Mouse (Mus musculus) heart, embryonic 12.5 days (tissue): ENCODE data around the gene Hspb9. TPM values are rescaled to one million over a fixed set of nuclear protein-coding genes. Genes with fewer than 3 reads are reported as not detected.

Experiments used
- ATAC-seq: fragments of 200-750 bp; cut with Nextera tagmentation; 2 replicates; pipeline ENCODE4 v1.8.0; 2017; ENCODE audit warnings: moderate TSS enrichment, moderate library complexity; ENCODE audit not compliant: insufficient number of reproducible peaks, low FRiP score
- H3K27ac ChIP-seq: fragments of 300-500 bp; sonication (generic); 2 replicates; pipeline ENCODE4 v1.5.1; 2016; ENCODE audit warnings: mild to moderate bottlenecking, moderate library complexity; ENCODE audit not compliant: poor library complexity, severe bottlenecking
- H3K27me3 ChIP-seq: fragments of 300-500 bp; sonication (generic); replicated peaks from 2 replicates; pipeline ENCODE4 v1.6.1; 2016; ENCODE audit warnings: mild to moderate bottlenecking, moderate library complexity
- H3K36me3 ChIP-seq: fragments of 300-500 bp; sonication (generic); 2 replicates; pipeline ENCODE4 v1.6.1; 2016; ENCODE audit warnings: mild to moderate bottlenecking, moderate library complexity
- H3K4me1 ChIP-seq: fragments of 300-500 bp; sonication (generic); replicated peaks from 2 replicates; pipeline ENCODE4 v1.6.1; 2016; ENCODE audit warnings: mild to moderate bottlenecking
- H3K4me2 ChIP-seq: fragments of 300-500 bp; sonication (generic); 2 replicates; pipeline ENCODE4 v1.6.1; 2016; ENCODE audit warnings: mild to moderate bottlenecking, moderate library complexity
- H3K4me3 ChIP-seq: fragments of 300-500 bp; sonication (generic); 2 replicates; pipeline ENCODE4 v1.5.1; 2016; ENCODE audit warnings: mild to moderate bottlenecking
- H3K9ac ChIP-seq: fragments of 300-500 bp; sonication (generic); 2 replicates; pipeline ENCODE4 v1.6.1; 2016; ENCODE audit warnings: mild to moderate bottlenecking, moderate library complexity
- H3K9me3 ChIP-seq: fragments of 300-500 bp; sonication (generic); replicated peaks from 2 replicates; pipeline ENCODE4 v1.6.1; 2016; ENCODE audit warnings: mild to moderate bottlenecking, moderate library complexity
- WGBS: fragments of 180-500 bp; shearing (Covaris S2); methylation state at CpG from one replicate; pipeline ENCODE4 v1.1.7; 2016; 5-methylcytosine and 5-hydroxymethylcytosine counted together
- polyA plus RNA-seq: library from polyadenylated mRNA; unstranded; fragments of >200 nt; fragmentation: Nextera tagmentation; extraction: Ambion mirVana; gene quantifications from 2 replicates; pipeline ENCODE4 v1.2.1, GENCODE M21; 2016

Hspb9 gene
- polyA plus RNA-seq, 1 experiment from 2014 or later = not detected

- WGBS = 91% methylated on average over 23 of the region's 23 CpGs
- ATAC-seq = no peak
- peaks cover 58% of the 10 kb centered on the region for H3K36me3 ChIP-seq
- H3K4me2 ChIP-seq = no peak overlapping the region
- peaks cover 6% of the 10 kb centered on the region; the same call in 1 of the 2 replicates for H3K27me3 ChIP-seq
- H3K27ac ChIP-seq = no peak overlapping the region
- H3K9me3 ChIP-seq = no peaks in the 10 kb centered on the region
- H3K9ac ChIP-seq = no peak overlapping the region
- peaks cover 4% of the 10 kb centered on the region for H3K4me1 ChIP-seq
- H3K4me3 ChIP-seq = no peak overlapping the region
Measured at GRCm38 (mm10) chr11:100705095-100705747, 8.4 kb upstream of the Hspb9 start.

GRCm38 (mm10) chr11:100709201-100709810, 4.3 kb upstream of the Hspb9 start:
- WGBS = 93% methylated on average over 9 of the region's 9 CpGs
- Histone ChIP-seq H3K4me1 (peaks cover 26% of the 10 kb centered on the region), H3K27ac (no peak overlapping the region), H3K36me3 (peaks cover 67% of the 10 kb centered on the region), H3K4me3 (no peak overlapping the region), H3K27me3 (no peaks in the 10 kb centered on the region), H3K4me2 (no peak overlapping the region), H3K9ac (no peak overlapping the region), H3K9me3 (no peaks in the 10 kb centered on the region)
- ATAC-seq = no peak

GRCm38 (mm10) chr11:100710528-100710927, 3.1 kb upstream of the Hspb9 start:
- Histone ChIP-seq H3K27ac (no peak overlapping the region), H3K27me3 (no peaks in the 10 kb centered on the region), H3K9ac (no peak overlapping the region), H3K4me2 (no peak overlapping the region), H3K36me3 (peaks cover 63% of the 10 kb centered on the region), H3K4me3 (no peak overlapping the region), H3K4me1 (peaks cover 29% of the 10 kb centered on the region), H3K9me3 (no peaks in the 10 kb centered on the region)
- ATAC-seq = no peak
- 93% methylated on average over 15 of the region's 15 CpGs for WGBS

GRCm38 (mm10) chr11:100710977-100711376, 2.7 kb upstream of the Hspb9 start:
- no peaks in the 10 kb centered on the region for H3K9me3 ChIP-seq
- no peak overlapping the region for H3K27ac ChIP-seq
- no peak overlapping the region for H3K9ac ChIP-seq
- ATAC-seq = no peak
- H3K36me3 ChIP-seq = peaks cover 62% of the 10 kb centered on the region
- 75% methylated on average over 4 of the region's 4 CpGs for WGBS
- H3K4me2 ChIP-seq = 0 out of 2 replicates have a peak overlapping the region, but pooled peaks have one; percentile 78
- no peak overlapping the region for H3K4me3 ChIP-seq
- H3K4me1 ChIP-seq = peaks cover 29% of the 10 kb centered on the region
- no peaks in the 10 kb centered on the region for H3K27me3 ChIP-seq

GRCm38 (mm10) chr11:100711783-100712615, 1.7 kb upstream of the Hspb9 start, which contains the start of gene Kat2a:
Kat2a (minus strand) TSS chr11:100712465.
- peak within 1 kb of the TSS; percentile 98 for H3K4me3 ChIP-seq
- peaks cover 29% of the 10 kb centered on the region for H3K4me1 ChIP-seq
- no peaks in the 10 kb centered on the region for H3K9me3 ChIP-seq
- peak within 1 kb of the TSS; percentile 95 for H3K9ac ChIP-seq
- WGBS = 2% methylated on average over 43 of the region's 48 CpGs
- H3K36me3 ChIP-seq = peaks cover 62% of the 10 kb centered on the region
- H3K27ac ChIP-seq = peak within 1 kb of the TSS; percentile 76
- no peaks in the 10 kb centered on the region for H3K27me3 ChIP-seq
- peak within 1 kb of the TSS; percentile 78 for H3K4me2 ChIP-seq
- ATAC-seq = peak; percentile 84

GRCm38 (mm10) chr11:100713174-100713573, 476 bp upstream of the Hspb9 start:
- no peaks in the 10 kb centered on the region for H3K27me3 ChIP-seq
- ATAC-seq = no peak
- peak overlapping the region; percentile 76 for H3K27ac ChIP-seq
- H3K4me2 ChIP-seq = peak overlapping the region; percentile 71
- H3K36me3 ChIP-seq = peaks cover 62% of the 10 kb centered on the region
- peak overlapping the region; percentile 33 for H3K4me3 ChIP-seq
- H3K9ac ChIP-seq = peak overlapping the region; percentile 67
- no peaks in the 10 kb centered on the region for H3K9me3 ChIP-seq
- WGBS = 51% methylated on average over 4 of the region's 4 CpGs
- peaks cover 29% of the 10 kb centered on the region for H3K4me1 ChIP-seq

GRCm38 (mm10) chr11:100714534-100714915, 875 bp downstream of the Hspb9 start:
- Histone ChIP-seq H3K9ac (peak overlapping the region; percentile 67; the same call in 1 of the 2 replicates), H3K9me3 (no peaks in the 10 kb centered on the region), H3K36me3 (peaks cover 61% of the 10 kb centered on the region), H3K27me3 (no peaks in the 10 kb centered on the region), H3K27ac (peak overlapping the region; percentile 76), H3K4me2 (peak overlapping the region; percentile 71), H3K4me1 (peaks cover 29% of the 10 kb centered on the region), H3K4me3 (peak overlapping the region; percentile 33; the same call in 1 of the 2 replicates)
- 39% methylated on average over 6 of the region's 6 CpGs for WGBS
- 0 out of 2 replicates have a peak, but pooled peaks have one; percentile 12 for ATAC-seq

GRCm38 (mm10) chr11:100714948-100715347, 1.3 kb downstream of the Hspb9 start:
- no peaks in the 10 kb centered on the region for H3K9me3 ChIP-seq
- H3K4me3 ChIP-seq = no peak overlapping the region
- no peak for ATAC-seq
- H3K36me3 ChIP-seq = peaks cover 57% of the 10 kb centered on the region
- 89% methylated on average over 6 of the region's 6 CpGs for WGBS
- H3K9ac ChIP-seq = no peak overlapping the region
- no peak overlapping the region for H3K27ac ChIP-seq
- H3K4me1 ChIP-seq = peaks cover 34% of the 10 kb centered on the region
- no peaks in the 10 kb centered on the region for H3K27me3 ChIP-seq
- H3K4me2 ChIP-seq = no peak overlapping the region

- H3K4me1 ChIP-seq = peaks cover 42% of the 10 kb centered on the region
- ATAC-seq = no peak
Measured at GRCm38 (mm10) chr11:100716649-100717048, 3.0 kb downstream of the Hspb9 start.

GRCm38 (mm10) chr11:100718462-100718861, 4.8 kb downstream of the Hspb9 start:
- no peak for ATAC-seq
- H3K36me3 ChIP-seq = peaks cover 45% of the 10 kb centered on the region
- no peaks in the 10 kb centered on the region for H3K9me3 ChIP-seq
- H3K4me1 ChIP-seq = peaks cover 48% of the 10 kb centered on the region
- 94% methylated on average over 7 of the region's 7 CpGs for WGBS
- H3K4me3 ChIP-seq = no peak overlapping the region
- H3K27me3 ChIP-seq = no peaks in the 10 kb centered on the region
- no peak overlapping the region for H3K9ac ChIP-seq
- H3K27ac ChIP-seq = no peak overlapping the region
- H3K4me2 ChIP-seq = no peak overlapping the region

More at GRCm38 (mm10) chr11:100716649-100717048, 3.0 kb downstream of the Hspb9 start:
- 78% methylated on average over 3 of the region's 3 CpGs for WGBS
- Histone ChIP-seq H3K4me2 (no peak overlapping the region), H3K27me3 (no peaks in the 10 kb centered on the region), H3K4me3 (no peak overlapping the region), H3K27ac (no peak overlapping the region), H3K9me3 (no peaks in the 10 kb centered on the region), H3K36me3 (peaks cover 45% of the 10 kb centered on the region), H3K9ac (no peak overlapping the region)

GRCm38 (mm10) chr11:100718866-100719265, 5.2 kb downstream of the Hspb9 start:
- no peak for ATAC-seq
- Histone ChIP-seq H3K9ac (no peak overlapping the region), H3K36me3 (peaks cover 45% of the 10 kb centered on the region), H3K4me3 (no peak overlapping the region), H3K27me3 (no peaks in the 10 kb centered on the region), H3K27ac (no peak overlapping the region), H3K9me3 (no peaks in the 10 kb centered on the region), H3K4me2 (no peak overlapping the region), H3K4me1 (peaks cover 44% of the 10 kb centered on the region)
- 88% methylated on average over 4 of the region's 4 CpGs for WGBS
